Mouse (Mus musculus): ENCODE measurements at regions not wholly inside any gene's neighbourhood (a gene's known extent, or its start where the extent isn't known, plus 50 kb on each side); places are given as distances from the start of the nearest gene placed in this dataset.

DNA sequence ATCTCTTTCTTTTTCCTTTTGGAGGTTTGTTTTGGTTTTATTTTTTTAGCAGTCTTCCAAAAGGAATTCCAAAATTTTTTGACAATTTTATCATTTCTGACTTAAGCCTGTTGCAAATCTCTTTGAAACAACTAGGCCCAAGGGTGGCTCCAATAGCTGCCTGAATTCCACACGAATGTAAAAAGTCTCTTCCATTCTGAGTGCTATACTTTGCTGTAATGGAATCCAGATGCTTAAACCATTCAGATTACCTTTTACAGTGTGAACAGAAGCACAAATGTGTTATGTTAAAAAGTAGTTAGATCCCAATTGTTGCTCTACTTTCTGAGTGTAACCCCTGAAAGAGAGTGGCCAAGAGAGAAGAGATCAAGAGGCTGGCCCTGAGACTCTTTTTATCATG is 176.6 kb downstream of the Lyplal1 start:
- TF ChIP-seq POLR2AphosphoS5 (IDR thresholded peaks at IDR 0.05; ENCODE audit: insufficient replicate concordance, low read depth, low read length): no peak
- no peak for TF ChIP-seq CTCF (IDR thresholded peaks at IDR 0.05; ENCODE audit: low read depth, low read length)
- no peak for TF ChIP-seq GATA1 (IDR thresholded peaks at IDR 0.05; ENCODE audit: borderline replicate concordance, low read length)
- no peak for TF ChIP-seq TAL1 (conservative IDR thresholded peaks at IDR 0.05; ENCODE audit: low read depth, low read length)

All from G1E (cell line).